ENCODE assay signal across 21 mouse cellular contexts in genomic region chr7:81840661-81841181, GRCm38 (mm10). TPM values are rescaled to one million over a fixed set of nuclear protein-coding genes. Genes with fewer than 3 reads are reported as not detected.
DNase-seq lines count a peak whose midpoint lies in the region; ATAC-seq and TF ChIP-seq lines count a peak whose summit lies in the region.
"Had no signal": no experiment of that assay in that cellular context is flagged by ENCODE, and none has a peak within 500 bp of the region (broad histone marks: within the 10 kb centered on the region; RNA-seq: fewer than 3 reads in every experiment).

No protein-coding gene starts in this region.

- DNase-seq in heart, postnatal 0 days (ENCODE audit: low spot score) = peak; percentile 45
- no peak for DNase-seq in heart, adult 9 months (ENCODE audit: low spot score in 2 of 2)
- no peak for DNase-seq in neural tube, embryonic 10.5 days (ENCODE audit: extremely low spot score, low spot score)
- DNase-seq in skeletal muscle tissue, adult 2 months (ENCODE audit: low read depth, low spot score) = peak; percentile 76
- no peak for DNase-seq in T-cell, adult 2 months (ENCODE audit: low spot score)
- DNase-seq: cerebellum, adult 8-10 months; embryo, embryonic 11 days; lung, postnatal 10 days; thymus, postnatal 14 days had no signal

- no peak for TF ChIP-seq CTCF in heart, postnatal 0 days (IDR thresholded peaks at IDR 0.05; ENCODE audit: low read depth)

- no peaks in the 10 kb centered on the region for H3K27me3 ChIP-seq in forebrain, embryonic 15.5 days
- H3K27me3 ChIP-seq in forebrain, embryonic 12.5 days = no peaks in the 10 kb centered on the region
- no peaks in the 10 kb centered on the region for H3K27me3 ChIP-seq in heart, postnatal 0 days (ENCODE audit: control insufficient read depth, insufficient read depth, low read length)
- H3K27me3 ChIP-seq in neural tube, embryonic 13.5 days = no peaks in the 10 kb centered on the region
- H3K27me3 ChIP-seq: midbrain, embryonic 12.5 days had no signal

- WGBS in forebrain, embryonic 15.5 days = 37% methylated on average over 7 of the region's 7 CpGs
- 61% methylated on average over 7 of the region's 7 CpGs for WGBS in forebrain, embryonic 12.5 days
- 28% methylated on average over 7 of the region's 7 CpGs for WGBS in heart, postnatal 0 days
- 60% methylated on average over 7 of the region's 7 CpGs for WGBS in neural tube, embryonic 13.5 days

- peak overlapping the region; percentile 66 for H3K27ac ChIP-seq in forebrain, embryonic 15.5 days (replicated peaks)
- H3K27ac ChIP-seq in forebrain, embryonic 12.5 days = no peak overlapping the region
- no peak overlapping the region; the same call in 1 of the 2 replicates for H3K27ac ChIP-seq in heart, postnatal 0 days (ENCODE audit: low read depth)
- 0 out of 2 replicates have a peak overlapping the region, but pooled peaks have one; percentile 7 for H3K27ac ChIP-seq in neural tube, embryonic 13.5 days (replicated peaks)
- H3K27ac ChIP-seq: midbrain, embryonic 12.5 days had no signal

- peak; percentile 70; the same call in 1 of the 2 replicates for ATAC-seq in forebrain, embryonic 15.5 days (replicated peaks)
- ATAC-seq in forebrain, embryonic 12.5 days (ENCODE audit: low FRiP score) = no peak
- peak; percentile 63 for ATAC-seq in heart, postnatal 0 days (ENCODE audit: insufficient read depth, low read depth)
- ATAC-seq in neural tube, embryonic 13.5 days (ENCODE audit: low read depth) = no peak
- ATAC-seq: inflammation-experienced regulatory T-cells, adult 6 months had no signal

- H3K4me1 ChIP-seq in forebrain, embryonic 15.5 days = peaks cover 13% of the 10 kb centered on the region
- no peaks in the 10 kb centered on the region for H3K4me1 ChIP-seq in forebrain, embryonic 12.5 days
- 0 out of 2 replicates have a peak, but pooled peaks cover 6% of the 10 kb centered on the region for H3K4me1 ChIP-seq in heart, postnatal 0 days (ENCODE audit: control insufficient read depth, insufficient read depth)
- no peaks in the 10 kb centered on the region for H3K4me1 ChIP-seq in neural tube, embryonic 13.5 days (replicated peaks)
- H3K4me1 ChIP-seq: midbrain, embryonic 12.5 days had no signal

- H3K36me3 ChIP-seq in forebrain, embryonic 15.5 days = no peaks in the 10 kb centered on the region
- H3K36me3 ChIP-seq in forebrain, embryonic 12.5 days (replicated peaks) = no peaks in the 10 kb centered on the region
- H3K36me3 ChIP-seq in heart, postnatal 0 days (replicated peaks; ENCODE audit: control insufficient read depth, insufficient read depth, low read length) = no peaks in the 10 kb centered on the region
- H3K36me3 ChIP-seq in neural tube, embryonic 13.5 days = no peaks in the 10 kb centered on the region
- H3K36me3 ChIP-seq: midbrain, embryonic 12.5 days had no signal

- H3K4me3 ChIP-seq in forebrain, embryonic 15.5 days = no peak overlapping the region
- H3K4me3 ChIP-seq in forebrain, embryonic 12.5 days (replicated peaks) = no peak overlapping the region
- H3K4me3 ChIP-seq in heart, postnatal 0 days (ENCODE audit: low read depth, low read length) = no peak overlapping the region
- no peak overlapping the region for H3K4me3 ChIP-seq in neural tube, embryonic 13.5 days
- H3K4me3 ChIP-seq: midbrain, embryonic 12.5 days had no signal

- H3K4me2 ChIP-seq in forebrain, embryonic 15.5 days (replicated peaks) = no peak overlapping the region
- H3K4me2 ChIP-seq in forebrain, embryonic 12.5 days = no peak overlapping the region
- no peak overlapping the region for H3K4me2 ChIP-seq in heart, postnatal 0 days (ENCODE audit: low read depth, low read length)
- no peak overlapping the region for H3K4me2 ChIP-seq in neural tube, embryonic 13.5 days
- H3K4me2 ChIP-seq: liver, embryonic 11.5 days; midbrain, embryonic 12.5 days had no signal

- no peak overlapping the region for H3K9ac ChIP-seq in forebrain, embryonic 15.5 days (replicated peaks)
- H3K9ac ChIP-seq in forebrain, embryonic 12.5 days = no peak overlapping the region
- H3K9ac ChIP-seq in heart, postnatal 0 days (replicated peaks; ENCODE audit: low read depth, low read length) = no peak overlapping the region
- no peak overlapping the region for H3K9ac ChIP-seq in neural tube, embryonic 13.5 days
- H3K9ac ChIP-seq: midbrain, embryonic 12.5 days had no signal

- H3K9me3 ChIP-seq in forebrain, embryonic 15.5 days = no peaks in the 10 kb centered on the region
- H3K9me3 ChIP-seq in forebrain, embryonic 12.5 days = no peaks in the 10 kb centered on the region
- H3K9me3 ChIP-seq in heart, postnatal 0 days (replicated peaks; ENCODE audit: control insufficient read depth, low read length) = no peaks in the 10 kb centered on the region
- no peaks in the 10 kb centered on the region for H3K9me3 ChIP-seq in neural tube, embryonic 13.5 days
- H3K9me3 ChIP-seq: midbrain, embryonic 12.5 days had no signal

- no peak for TF ChIP-seq EP300 in heart, postnatal 0 days (IDR thresholded peaks at IDR 0.05; ENCODE audit: low read depth)

RNA-seq across cellular contexts. Expression of gene Btbd1, which starts 11.5 kb away (rescaled TPM):
- 96.3 and 108 TPM in 2 replicates for polyA plus RNA-seq in forebrain, embryonic 15.5 days (2015; fragmentation: Nextera tagmentation; extraction: Ambion mirVana)
- polyA plus RNA-seq in forebrain, embryonic 12.5 days (2016; fragmentation: Nextera tagmentation; extraction: Ambion mirVana) = 101 and 102 TPM in 2 replicates
- total RNA-seq in heart, postnatal 0 days (2014; rRNA removed; ENCODE audit: low replicate concordance) = 98.6 and 104 TPM in 2 replicates
- polyA plus RNA-seq in heart, postnatal 0 days (2015; fragmentation: Nextera tagmentation; extraction: Ambion mirVana) = 90.4 and 96.6 TPM in 2 replicates
- 97.1 and 102 TPM in 2 replicates for polyA plus RNA-seq in neural tube, embryonic 13.5 days (2015; fragmentation: Nextera tagmentation; extraction: Ambion mirVana)

RNA-seq across cellular contexts. Expression of gene Gm10160, which starts 14.9 kb away (rescaled TPM):
- not detected in 2 replicates for polyA plus RNA-seq in forebrain, embryonic 15.5 days (2015; fragmentation: Nextera tagmentation; extraction: Ambion mirVana)
- polyA plus RNA-seq in forebrain, embryonic 12.5 days (2016; fragmentation: Nextera tagmentation; extraction: Ambion mirVana) = not detected in 2 replicates
- total RNA-seq in heart, postnatal 0 days (2014; rRNA removed; ENCODE audit: low replicate concordance) = not detected in 2 replicates
- polyA plus RNA-seq in heart, postnatal 0 days (2015; fragmentation: Nextera tagmentation; extraction: Ambion mirVana) = not detected in 2 replicates
- polyA plus RNA-seq in neural tube, embryonic 13.5 days (2015; fragmentation: Nextera tagmentation; extraction: Ambion mirVana) = not detected in 2 replicates
- total RNA-seq: adrenal gland, postnatal 4 days; ES-E14; heart, adult 18-20 months; layer of hippocampus, postnatal 14 days; neutrophil, adult 5-6 weeks had no signal
- polyA plus RNA-seq: inflammation-experienced regulatory T-cells, adult 6 months; kidney, embryonic 16.5 days; liver, embryonic 11.5 days; midbrain, embryonic 12.5 days had no signal

RNA-seq across cellular contexts. Expression of gene Tm6sf1, which starts 18.1 kb away (rescaled TPM):
- 7.1 and 7.6 TPM in 2 replicates for polyA plus RNA-seq in forebrain, embryonic 15.5 days (2015; fragmentation: Nextera tagmentation; extraction: Ambion mirVana)
- 8.5 and 9.6 TPM in 2 replicates for polyA plus RNA-seq in forebrain, embryonic 12.5 days (2016; fragmentation: Nextera tagmentation; extraction: Ambion mirVana)
- 52.3 and 69.2 TPM in 2 replicates for total RNA-seq in heart, postnatal 0 days (2014; rRNA removed; ENCODE audit: low replicate concordance)
- polyA plus RNA-seq in heart, postnatal 0 days (2015; fragmentation: Nextera tagmentation; extraction: Ambion mirVana) = 11.7 and 15.3 TPM in 2 replicates
- polyA plus RNA-seq in neural tube, embryonic 13.5 days (2015; fragmentation: Nextera tagmentation; extraction: Ambion mirVana) = 13.4 TPM in 2 replicates

RNA-seq across cellular contexts. Expression of gene 3110040N11Rik, which starts 51.4 kb away (rescaled TPM):
- 51.6 and 52.2 TPM in 2 replicates for polyA plus RNA-seq in forebrain, embryonic 15.5 days (2015; fragmentation: Nextera tagmentation; extraction: Ambion mirVana)
- polyA plus RNA-seq in forebrain, embryonic 12.5 days (2016; fragmentation: Nextera tagmentation; extraction: Ambion mirVana) = 42.2 and 43.3 TPM in 2 replicates
- total RNA-seq in heart, postnatal 0 days (2014; rRNA removed; ENCODE audit: low replicate concordance) = 28.7 and 33.4 TPM in 2 replicates
- 34.6 and 38.5 TPM in 2 replicates for polyA plus RNA-seq in heart, postnatal 0 days (2015; fragmentation: Nextera tagmentation; extraction: Ambion mirVana)
- polyA plus RNA-seq in neural tube, embryonic 13.5 days (2015; fragmentation: Nextera tagmentation; extraction: Ambion mirVana) = 47.7 and 54.4 TPM in 2 replicates

Comparison
In these comparisons a context has a peak if more than half of its experiments do, and no peak if none do; other contexts are left out.
1. ATAC-seq: peak in forebrain, embryonic 15.5 days (single experiment) and heart, postnatal 0 days (single experiment); none in forebrain, embryonic 12.5 days (single experiment) and neural tube, embryonic 13.5 days (single experiment).
2. H3K27ac ChIP-seq: peak in forebrain, embryonic 15.5 days (single experiment) and neural tube, embryonic 13.5 days (single experiment); none in forebrain, embryonic 12.5 days (single experiment) and heart, postnatal 0 days (single experiment).
3. DNase-seq: peak in heart, postnatal 0 days (single experiment) and skeletal muscle tissue, adult 2 months (single experiment); none in heart, adult 9 months (0 of 2), neural tube, embryonic 10.5 days (single experiment) and T-cell, adult 2 months (single experiment).